Mouse (Mus musculus) myocyte (in vitro differentiated cells): ENCODE measurements around the gene Zfp575. TPM values are rescaled to one million over a fixed set of nuclear protein-coding genes. Genes with fewer than 3 reads are reported as not detected.
A peak's percentile ranks its signal among the peaks of the same experiment; 100 is the strongest.

Source experiments
- H3K27me3 ChIP-seq: one replicate; pipeline ENCODE4 v1.6.1; 2011; ENCODE audit not compliant: control insufficient read depth, insufficient read depth, insufficient read length
- H3K36me3 ChIP-seq: one replicate; pipeline ENCODE4 v1.6.1; 2011; ENCODE audit not compliant: control insufficient read depth, insufficient read depth
- H3K4me2 ChIP-seq: one replicate; pipeline ENCODE4 v1.6.1; 2011; ENCODE audit warnings: low read depth, control low read depth
- H3K4me3 ChIP-seq: one replicate; pipeline ENCODE4 v1.5.1; 2011; ENCODE audit warnings: mild to moderate bottlenecking, control low read depth, moderate library complexity
- H3K79me2 ChIP-seq: one replicate; pipeline ENCODE4 v1.6.1; 2011; ENCODE audit not compliant: control insufficient read depth, insufficient read depth
- H3ac ChIP-seq: one replicate; pipeline ENCODE4 v1.6.1; 2011; ENCODE audit not compliant: control insufficient read depth, insufficient read length
- CEBPB ChIP-seq: IDR thresholded peaks from 2 replicates; pipeline ENCODE4 v1.6.1; 2011; ENCODE audit warnings: mild to moderate bottlenecking, moderate library complexity; ENCODE audit not compliant: poor library complexity, insufficient read depth, severe bottlenecking
- E2F4 ChIP-seq: IDR thresholded peaks from one replicate; pipeline ENCODE4 v1.6.1; 2011; ENCODE audit warnings: mild to moderate bottlenecking, control low read depth, moderate library complexity; ENCODE audit not compliant: insufficient read depth
- MAX ChIP-seq: IDR thresholded peaks from one replicate; pipeline ENCODE4 v1.6.1; 2011; ENCODE audit warnings: low read depth, mild to moderate bottlenecking, control low read depth
- MYOD1 ChIP-seq, 3 experiments: IDR thresholded peaks; one replicate each; pipeline ENCODE4 v1.6.1; 2011; ENCODE audit warnings: control low read depth in 2 of 3, low read depth in 2 of 3, mild to moderate bottlenecking in 2 of 3, moderate library complexity in 1 of 3; ENCODE audit not compliant: insufficient read length in 2 of 3, control insufficient read depth in 1 of 3
- MYOG ChIP-seq, 3 experiments: IDR thresholded peaks; one replicate each; pipeline ENCODE4 v1.6.1; 2011; ENCODE audit warnings: control low read depth in 2 of 3, low read depth in 2 of 3, mild to moderate bottlenecking in 2 of 3; ENCODE audit not compliant: insufficient read length in 2 of 3, control insufficient read depth in 1 of 3, insufficient read depth in 1 of 3
- POLR2A ChIP-seq: IDR thresholded peaks from one replicate; pipeline ENCODE4 v1.6.1; 2011; ENCODE audit warnings: low read depth, mild to moderate bottlenecking, control low read depth, moderate library complexity; ENCODE audit not compliant: insufficient read length
- POLR2AphosphoS2 ChIP-seq: IDR thresholded peaks from one replicate; pipeline ENCODE4 v1.6.1; 2011; ENCODE audit warnings: low read depth, control low read depth; ENCODE audit not compliant: insufficient read length
- REST ChIP-seq: IDR thresholded peaks from one replicate; pipeline ENCODE4 v1.6.1; 2011; ENCODE audit warnings: mild to moderate bottlenecking, control low read depth, moderate library complexity; ENCODE audit not compliant: insufficient read depth, insufficient read length
- SRF ChIP-seq: IDR thresholded peaks from one replicate; pipeline ENCODE4 v1.6.1; 2011; ENCODE audit warnings: low read depth; ENCODE audit not compliant: control insufficient read depth, insufficient read length
- TCF12 ChIP-seq: IDR thresholded peaks from one replicate; pipeline ENCODE4 v1.6.1; 2011; ENCODE audit warnings: mild to moderate bottlenecking, control low read depth; ENCODE audit not compliant: poor library complexity, insufficient read depth, severe bottlenecking
- TCF3 ChIP-seq: IDR thresholded peaks from one replicate; pipeline ENCODE4 v1.6.1; 2011; ENCODE audit warnings: low read depth, control low read depth; ENCODE audit not compliant: insufficient read length
- USF1 ChIP-seq: IDR thresholded peaks from one replicate; pipeline ENCODE4 v1.6.1; 2011; ENCODE audit warnings: low read depth, mild to moderate bottlenecking, control low read depth, moderate library complexity
- polyA plus RNA-seq: library from polyadenylated mRNA; unstranded; fragments of >200 nt; fragmentation: generic; extraction: Trizol; gene quantifications from one replicate; pipeline ENCODE4 v1.2.1, GENCODE M21; 2012; ENCODE audit warnings: missing spikeins

Zfp575 gene
- polyA plus RNA-seq, 1 experiment = 0.12 TPM

DNA sequence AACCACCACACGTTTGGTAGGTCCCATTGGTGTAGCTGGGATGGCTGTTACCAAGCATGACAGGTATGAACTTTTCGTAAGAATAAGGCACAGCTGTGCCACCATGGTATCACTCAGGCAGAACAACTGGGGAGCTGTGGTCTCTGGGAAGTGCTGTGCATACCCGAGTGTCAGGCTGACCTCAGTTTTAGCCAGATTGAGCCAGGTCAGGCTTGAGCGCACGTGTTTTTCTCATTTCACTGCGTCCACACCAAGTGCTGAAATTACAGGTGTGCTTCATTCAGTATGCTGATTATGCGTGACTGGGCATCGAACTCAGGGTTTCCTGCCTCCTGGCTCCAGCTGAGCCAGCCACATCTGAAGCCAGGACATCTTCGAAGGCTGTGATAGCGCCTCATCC lies 31.7 kb downstream of the Zfp575 start:
- Histone ChIP-seq H3K79me2 (no peaks in the 10 kb centered on the region), H3ac (no peak overlapping the region), H3K4me2 (no peak overlapping the region), H3K27me3 (no peaks in the 10 kb centered on the region), H3K4me3 (no peak overlapping the region), H3K36me3 (no peaks in the 10 kb centered on the region)
- no peak for TF ChIP-seq MAX
- TF ChIP-seq REST = no peak
- no peak for TF ChIP-seq SRF
- TF ChIP-seq POLR2AphosphoS2 = no peak
- no peak for TF ChIP-seq CEBPB
- no peak for TF ChIP-seq TCF3
- no peak for TF ChIP-seq USF1
- no peak for TF ChIP-seq E2F4
- TF ChIP-seq POLR2A = no peak
- TF ChIP-seq MYOG (IDR thresholded peaks at IDR 0.05; ENCODE audit: control insufficient read depth in 1 of 3, insufficient read depth in 1 of 3, insufficient read length in 2 of 3, low read depth in 2 of 3) = no peak
- no peak for TF ChIP-seq MYOD1 (IDR thresholded peaks at IDR 0.05; ENCODE audit: control insufficient read depth in 1 of 3, insufficient read length in 2 of 3, low read depth in 2 of 3)
- TF ChIP-seq TCF12 = no peak

GRCm38 (mm10) chr7:24551985-24552759 lies 35.3 kb downstream of the Zfp575 start:
- Histone ChIP-seq H3K27me3 (no peaks in the 10 kb centered on the region), H3K4me3 (no peak overlapping the region), H3K79me2 (peaks cover 6% of the 10 kb centered on the region), H3K36me3 (no peaks in the 10 kb centered on the region), H3ac (no peak overlapping the region), H3K4me2 (no peak overlapping the region)
- no peak for TF ChIP-seq POLR2A
- TF ChIP-seq E2F4 = no peak
- no peak for TF ChIP-seq MAX
- no peak for TF ChIP-seq POLR2AphosphoS2
- no peak for TF ChIP-seq TCF3
- TF ChIP-seq TCF12 = no peak
- no peak for TF ChIP-seq USF1
- no peak for TF ChIP-seq CEBPB
- TF ChIP-seq MYOG (IDR thresholded peaks at IDR 0.05; ENCODE audit: control insufficient read depth in 1 of 3, insufficient read depth in 1 of 3, insufficient read length in 2 of 3, low read depth in 2 of 3) = no peak
- TF ChIP-seq REST = no peak
- no peak for TF ChIP-seq MYOD1 (IDR thresholded peaks at IDR 0.05; ENCODE audit: control insufficient read depth in 1 of 3, insufficient read length in 2 of 3, low read depth in 2 of 3)
- TF ChIP-seq SRF = no peak

DNA sequence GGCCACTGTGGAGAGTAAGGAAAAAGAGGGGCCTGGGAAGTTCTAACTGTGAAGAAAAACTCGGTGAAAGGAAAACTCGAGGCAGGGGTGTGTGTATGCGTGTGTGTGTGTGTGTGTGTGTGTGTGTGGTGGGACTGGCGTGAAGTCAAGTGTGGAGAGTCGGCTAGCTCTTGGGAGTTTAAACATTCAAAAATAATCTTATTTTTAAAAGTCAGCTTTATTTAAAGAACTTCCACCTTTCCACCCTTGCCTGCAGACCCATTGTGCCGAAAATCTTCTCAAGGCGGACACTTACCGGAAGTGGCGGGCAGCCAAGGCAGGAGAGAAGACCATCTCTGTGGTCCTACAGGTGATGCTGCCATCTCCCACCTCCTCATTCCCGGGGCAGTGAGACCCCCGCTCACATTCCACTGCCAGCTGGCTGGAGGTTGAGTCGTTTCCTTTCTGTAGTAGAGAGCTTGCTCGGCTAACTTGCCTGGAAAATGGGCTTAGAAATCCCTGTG lies 39.9 kb downstream of the Zfp575 start:
- Histone ChIP-seq H3K36me3 (no peaks in the 10 kb centered on the region), H3K79me2 (peaks cover 7% of the 10 kb centered on the region), H3ac (peak overlapping the region; percentile 11), H3K4me2 (peak overlapping the region; percentile 76), H3K27me3 (no peaks in the 10 kb centered on the region), H3K4me3 (peak overlapping the region; percentile 51)
- no peak for TF ChIP-seq E2F4
- no peak for TF ChIP-seq MYOG (IDR thresholded peaks at IDR 0.05; ENCODE audit: control insufficient read depth in 1 of 3, insufficient read depth in 1 of 3, insufficient read length in 2 of 3, low read depth in 2 of 3)
- no peak for TF ChIP-seq REST
- no peak for TF ChIP-seq USF1
- no peak for TF ChIP-seq SRF

GRCm38 (mm10) chr7:24546634-24547389 lies 40.6 kb downstream of the Zfp575 start:
- Histone ChIP-seq H3K27me3 (no peaks in the 10 kb centered on the region), H3K79me2 (peaks cover 7% of the 10 kb centered on the region), H3K4me2 (peak overlapping the region; percentile 84), H3ac (peak overlapping the region; percentile 11), H3K36me3 (no peaks in the 10 kb centered on the region), H3K4me3 (peak overlapping the region; percentile 51)
- TF ChIP-seq REST (no peak), USF1 (no peak), E2F4 (peak; percentile 78), MAX (no peak), MYOD1 (IDR thresholded peaks at IDR 0.05; ENCODE audit: control insufficient read depth in 1 of 3, insufficient read length in 2 of 3, low read depth in 2 of 3) (peak; percentile 51 to 89 (median 87)), TCF12 (peak; percentile 25), TCF3 (no peak), POLR2AphosphoS2 (no peak), SRF (peak; percentile 34), CEBPB (no peak), POLR2A (peak; percentile 47), MYOG (IDR thresholded peaks at IDR 0.05; ENCODE audit: control insufficient read depth in 1 of 3, insufficient read depth in 1 of 3, insufficient read length in 2 of 3, low read depth in 2 of 3) (peak; percentile 49 to 82 (median 68))
